Mouse (Mus musculus) intestine, embryonic 16.5 days (tissue): ENCODE measurements at regions not wholly inside any gene's neighbourhood (a gene's known extent, or its start where the extent isn't known, plus 50 kb on each side); places are given as distances from the start of the nearest gene placed in this dataset.

Experiments used
- ATAC-seq: fragments of 200-750 bp; cut with Nextera tagmentation; 2 replicates; pipeline ENCODE4 v1.8.0; 2017; ENCODE audit warnings: moderate TSS enrichment, moderate library complexity
- H3K27ac ChIP-seq: fragments of 300-500 bp; sonication (generic); 2 replicates; pipeline ENCODE4 v1.5.1; 2014; ENCODE audit warnings: mild to moderate bottlenecking, low read length
- H3K27me3 ChIP-seq: fragments of 300-500 bp; sonication (generic); replicated peaks from 2 replicates; pipeline ENCODE4 v1.6.1; 2014; ENCODE audit warnings: low read length, control low read depth, mixed read lengths; ENCODE audit not compliant: control insufficient read depth, insufficient read depth
- H3K36me3 ChIP-seq: fragments of 300-500 bp; sonication (generic); 2 replicates; pipeline ENCODE4 v1.6.1; 2014; ENCODE audit warnings: low read length, control low read depth; ENCODE audit not compliant: control insufficient read depth, insufficient read depth
- H3K4me1 ChIP-seq: fragments of 300-500 bp; sonication (generic); 2 replicates; pipeline ENCODE4 v1.6.1; 2014; ENCODE audit warnings: low read length, control low read depth, mixed read lengths; ENCODE audit not compliant: control insufficient read depth, insufficient read depth
- H3K4me2 ChIP-seq: fragments of 300-500 bp; sonication (generic); 2 replicates; pipeline ENCODE4 v1.6.1; 2014; ENCODE audit warnings: low read depth, low read length, control low read depth
- H3K4me3 ChIP-seq: fragments of 300-500 bp; sonication (generic); 2 replicates; pipeline ENCODE4 v1.5.1; 2014; ENCODE audit warnings: mild to moderate bottlenecking, low read length
- H3K9ac ChIP-seq: fragments of 300-500 bp; sonication (generic); 2 replicates; pipeline ENCODE4 v1.6.1; 2014; ENCODE audit warnings: low read depth, low read length
- H3K9me3 ChIP-seq: fragments of 300-500 bp; sonication (generic); 2 replicates; pipeline ENCODE4 v1.6.1; 2016; ENCODE audit warnings: low read length, control low read depth; ENCODE audit not compliant: control insufficient read depth
- WGBS: fragments of 180-500 bp; shearing (Covaris S2); extraction: QIAGEN DNeasy Blood & Tissue Kit; methylation state at CpG from one replicate; pipeline ENCODE4 v1.1.7; 2014; 5-methylcytosine and 5-hydroxymethylcytosine counted together

DNA sequence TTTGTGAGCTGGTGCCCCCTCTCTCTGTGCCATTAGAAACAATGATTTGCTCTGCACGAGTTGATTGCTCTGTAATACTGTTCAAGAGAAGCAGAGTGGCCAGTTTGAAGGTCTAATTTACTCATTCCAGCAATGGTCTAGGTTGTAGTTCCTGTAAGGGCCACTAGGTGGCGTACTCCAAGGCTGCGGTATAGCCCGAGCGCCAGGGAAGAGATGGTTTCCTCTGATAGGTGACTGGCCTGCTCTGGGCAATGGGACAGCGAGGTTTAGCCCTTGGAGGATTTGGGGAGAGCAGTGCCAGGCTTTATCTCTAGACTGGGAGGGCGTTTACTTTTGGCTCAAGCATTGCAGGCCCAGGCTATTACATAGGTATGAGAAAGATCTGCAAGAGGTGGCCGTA lies 76.8 kb upstream of the Mki67 start:
- H3K9me3 ChIP-seq = no peaks in the 10 kb centered on the region
- WGBS = 35% methylated on average over 8 of the region's 8 CpGs
- no peaks in the 10 kb centered on the region for H3K36me3 ChIP-seq
- no peaks in the 10 kb centered on the region for H3K27me3 ChIP-seq
- no peak overlapping the region for H3K4me3 ChIP-seq
- H3K9ac ChIP-seq = no peak overlapping the region
- no peak overlapping the region for H3K27ac ChIP-seq
- no peak overlapping the region for H3K4me2 ChIP-seq
- ATAC-seq = no peak
- no peaks in the 10 kb centered on the region for H3K4me1 ChIP-seq

DNA sequence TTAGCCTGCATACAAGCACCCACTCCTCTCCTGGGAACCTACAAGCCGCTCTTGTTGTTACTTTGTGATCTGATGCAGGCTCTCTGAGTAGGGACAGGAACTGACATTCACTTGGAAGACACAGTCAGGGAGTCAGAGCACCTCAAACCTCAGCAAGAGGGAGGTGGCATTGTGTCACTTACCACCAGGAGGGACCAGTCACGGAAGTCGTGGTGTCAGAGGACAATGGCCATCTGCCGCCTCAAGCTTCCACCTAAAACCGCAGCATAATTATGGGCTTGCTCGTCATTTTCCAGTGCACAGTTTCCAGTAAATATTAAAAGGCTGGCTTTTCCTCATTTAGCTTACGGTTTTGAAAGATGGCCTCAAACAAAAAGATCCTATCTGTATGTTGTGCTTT lies 78.1 kb upstream of the Mki67 start:
- H3K4me1 ChIP-seq = no peaks in the 10 kb centered on the region
- WGBS = 50% methylated on average over 7 of the region's 7 CpGs
- H3K36me3 ChIP-seq = no peaks in the 10 kb centered on the region
- no peak overlapping the region for H3K27ac ChIP-seq
- H3K27me3 ChIP-seq = no peaks in the 10 kb centered on the region
- H3K9ac ChIP-seq = no peak overlapping the region
- H3K4me2 ChIP-seq = no peak overlapping the region
- no peak for ATAC-seq
- no peaks in the 10 kb centered on the region for H3K9me3 ChIP-seq
- no peak overlapping the region for H3K4me3 ChIP-seq

DNA sequence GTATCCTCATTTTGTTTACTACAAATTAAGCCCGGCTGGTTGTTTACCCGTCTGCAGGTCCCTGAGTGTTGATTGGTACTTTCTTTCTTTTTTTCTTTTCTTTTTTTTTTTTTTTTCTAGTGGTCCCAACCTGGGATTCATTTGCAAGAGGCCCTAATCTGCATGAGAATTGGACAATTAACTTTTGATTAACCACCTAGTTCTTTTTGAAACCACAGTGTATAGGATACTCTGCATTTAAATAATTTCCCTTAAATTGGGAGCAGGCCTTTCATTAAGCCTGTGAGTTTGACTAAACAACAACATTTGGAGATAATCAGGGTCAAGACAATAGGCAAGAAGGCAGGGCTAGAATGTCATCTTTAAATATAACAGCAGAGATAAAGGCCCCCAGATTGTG lies 78.5 kb upstream of the Mki67 start:
- H3K9me3 ChIP-seq = no peaks in the 10 kb centered on the region
- 73% methylated on average over 2 of the region's 2 CpGs for WGBS
- H3K27ac ChIP-seq = no peak overlapping the region
- H3K9ac ChIP-seq = no peak overlapping the region
- no peak overlapping the region for H3K4me2 ChIP-seq
- H3K4me3 ChIP-seq = no peak overlapping the region
- no peaks in the 10 kb centered on the region for H3K27me3 ChIP-seq
- ATAC-seq = no peak
- no peaks in the 10 kb centered on the region for H3K4me1 ChIP-seq
- H3K36me3 ChIP-seq = no peaks in the 10 kb centered on the region

DNA sequence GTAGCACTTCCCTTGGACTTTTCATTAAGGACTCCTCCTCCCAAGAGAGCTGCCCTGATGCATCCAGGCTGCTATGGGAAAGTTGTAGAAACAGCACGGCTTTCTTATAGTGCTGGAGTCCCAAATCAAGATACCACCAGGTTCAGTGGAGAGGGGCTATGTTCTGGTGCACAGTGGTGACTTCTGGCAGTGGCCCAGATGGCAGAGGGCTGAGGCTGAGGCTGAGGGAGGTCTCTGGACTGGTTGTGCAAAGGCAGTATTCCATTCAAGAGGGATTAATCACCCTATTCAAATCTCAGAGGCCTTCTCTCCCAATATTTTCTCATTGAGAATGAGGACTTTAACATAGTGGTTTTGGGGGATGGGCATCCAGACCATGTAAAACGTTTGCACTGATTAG lies 82.3 kb upstream of the Mki67 start:
- H3K36me3 ChIP-seq = no peaks in the 10 kb centered on the region
- no peaks in the 10 kb centered on the region for H3K4me1 ChIP-seq
- H3K27me3 ChIP-seq = no peaks in the 10 kb centered on the region
- H3K4me2 ChIP-seq = no peak overlapping the region
- H3K9me3 ChIP-seq = no peaks in the 10 kb centered on the region
- no peak overlapping the region for H3K27ac ChIP-seq
- H3K9ac ChIP-seq = no peak overlapping the region
- no peak for ATAC-seq
- WGBS = 47% methylated on average over 2 of the region's 2 CpGs
- H3K4me3 ChIP-seq = no peak overlapping the region

DNA sequence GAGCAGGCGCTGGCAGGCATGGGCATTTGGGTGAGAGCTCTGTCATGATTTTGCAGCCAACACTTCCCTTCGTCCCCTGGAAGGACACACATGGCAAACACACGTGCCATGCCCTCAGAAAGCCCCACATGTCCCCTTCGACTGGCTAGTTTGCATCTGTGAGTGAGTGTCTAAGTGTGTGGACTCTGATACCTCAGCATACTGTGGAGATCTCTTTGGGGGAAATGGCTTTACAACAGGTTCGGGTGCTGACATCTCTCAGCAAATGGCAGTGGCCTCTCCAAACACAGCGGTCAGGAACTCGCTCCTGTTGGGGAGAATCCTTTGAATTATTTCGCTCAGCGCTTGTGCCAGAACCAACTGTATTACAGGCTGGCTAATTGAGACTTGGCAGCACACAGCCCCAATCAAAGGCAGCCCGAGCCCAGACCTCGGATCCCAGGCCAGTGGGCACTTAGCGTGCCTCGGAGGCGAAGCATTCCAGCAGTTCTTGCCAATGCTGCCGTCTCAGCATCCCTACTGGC lies 86.5 kb upstream of the Mki67 start:
- no peaks in the 10 kb centered on the region for H3K36me3 ChIP-seq
- H3K9me3 ChIP-seq = no peaks in the 10 kb centered on the region
- H3K4me2 ChIP-seq = no peak overlapping the region
- ATAC-seq = no peak
- H3K27me3 ChIP-seq = no peaks in the 10 kb centered on the region
- no peak overlapping the region for H3K9ac ChIP-seq
- no peak overlapping the region for H3K27ac ChIP-seq
- H3K4me3 ChIP-seq = no peak overlapping the region
- H3K4me1 ChIP-seq = no peaks in the 10 kb centered on the region
- WGBS = 87% methylated on average over 15 of the region's 15 CpGs

DNA sequence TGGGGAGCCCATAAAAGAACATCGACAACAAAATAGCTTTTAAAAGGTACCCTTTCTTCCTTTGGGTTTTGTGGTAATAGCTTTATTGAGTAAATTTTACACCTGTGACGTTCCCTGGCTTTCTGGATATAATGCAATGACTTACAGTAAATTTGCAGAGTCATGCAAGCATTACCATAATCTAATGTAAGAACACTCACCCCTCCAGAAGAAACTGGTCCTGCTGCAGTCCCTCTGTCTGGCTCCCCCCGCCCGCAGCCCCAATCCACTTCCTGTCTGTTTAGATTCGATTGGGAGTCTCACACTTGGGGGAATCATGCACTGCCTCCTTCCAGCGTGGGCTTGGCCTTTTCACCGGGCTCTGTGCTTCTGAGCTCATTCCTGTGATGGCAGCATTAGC lies 88.6 kb upstream of the Mki67 start:
- ATAC-seq = no peak
- 46% methylated on average over 7 of the region's 7 CpGs for WGBS
- H3K4me1 ChIP-seq = no peaks in the 10 kb centered on the region

DNA sequence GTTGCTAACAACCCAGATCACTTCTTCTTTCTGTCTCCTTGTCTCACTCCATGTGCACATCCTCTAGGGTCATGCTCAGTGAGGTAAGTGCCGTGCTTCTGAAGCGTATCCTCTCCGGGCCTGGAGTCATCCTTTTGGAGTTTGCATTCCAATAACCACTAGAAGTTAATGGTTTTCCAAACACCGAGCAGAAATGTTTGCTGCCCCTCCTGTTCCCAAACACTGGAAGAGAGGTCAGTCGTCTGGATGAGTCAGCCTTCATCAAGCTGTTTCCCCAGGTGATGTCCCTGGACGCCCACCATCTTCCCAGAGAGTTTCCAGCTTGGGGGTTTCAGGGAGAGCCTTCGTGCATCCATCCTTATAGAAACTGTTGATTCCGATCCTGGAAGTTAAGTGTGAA lies 90.0 kb upstream of the Mki67 start:
- no peak overlapping the region for H3K27ac ChIP-seq
- H3K9me3 ChIP-seq = no peaks in the 10 kb centered on the region
- no peak overlapping the region for H3K4me3 ChIP-seq
- H3K4me2 ChIP-seq = no peak overlapping the region
- no peaks in the 10 kb centered on the region for H3K36me3 ChIP-seq
- H3K9ac ChIP-seq = no peak overlapping the region
- H3K4me1 ChIP-seq = no peaks in the 10 kb centered on the region
- no peaks in the 10 kb centered on the region for H3K27me3 ChIP-seq
- ATAC-seq = no peak
- WGBS = 65% methylated on average over 8 of the region's 8 CpGs

More for the DNA sequence above, 88.6 kb upstream of the Mki67 start:
- Histone ChIP-seq H3K9me3 (no peaks in the 10 kb centered on the region), H3K4me2 (no peak overlapping the region), H3K36me3 (no peaks in the 10 kb centered on the region), H3K27me3 (no peaks in the 10 kb centered on the region), H3K9ac (no peak overlapping the region), H3K4me3 (no peak overlapping the region), H3K27ac (no peak overlapping the region)

DNA sequence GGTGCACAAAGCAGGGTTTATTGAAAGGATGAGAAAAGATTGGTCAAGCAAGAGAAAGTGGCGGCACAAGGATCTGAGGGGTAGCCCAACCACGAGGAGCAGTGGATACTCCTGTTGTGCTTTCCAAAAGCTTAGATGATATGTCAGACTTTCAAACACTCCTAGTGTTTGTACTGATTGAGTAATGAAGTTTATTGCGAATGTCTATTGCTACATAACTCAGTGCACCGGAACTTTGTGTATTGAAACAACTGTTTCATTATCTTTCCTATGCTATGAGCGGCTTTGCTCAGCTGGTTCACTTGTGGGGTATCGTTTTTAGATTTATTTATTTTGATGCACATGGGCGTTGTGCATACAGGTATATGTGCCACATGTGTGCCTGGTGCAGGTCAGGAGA lies 90.5 kb upstream of the Mki67 start:
- no peaks in the 10 kb centered on the region for H3K4me1 ChIP-seq
- WGBS = 89% methylated on average over 7 of the region's 7 CpGs
- H3K9ac ChIP-seq = no peak overlapping the region
- no peaks in the 10 kb centered on the region for H3K36me3 ChIP-seq
- H3K27ac ChIP-seq = no peak overlapping the region
- H3K27me3 ChIP-seq = no peaks in the 10 kb centered on the region
- no peaks in the 10 kb centered on the region for H3K9me3 ChIP-seq
- H3K4me3 ChIP-seq = no peak overlapping the region
- ATAC-seq = no peak
- H3K4me2 ChIP-seq = no peak overlapping the region

DNA sequence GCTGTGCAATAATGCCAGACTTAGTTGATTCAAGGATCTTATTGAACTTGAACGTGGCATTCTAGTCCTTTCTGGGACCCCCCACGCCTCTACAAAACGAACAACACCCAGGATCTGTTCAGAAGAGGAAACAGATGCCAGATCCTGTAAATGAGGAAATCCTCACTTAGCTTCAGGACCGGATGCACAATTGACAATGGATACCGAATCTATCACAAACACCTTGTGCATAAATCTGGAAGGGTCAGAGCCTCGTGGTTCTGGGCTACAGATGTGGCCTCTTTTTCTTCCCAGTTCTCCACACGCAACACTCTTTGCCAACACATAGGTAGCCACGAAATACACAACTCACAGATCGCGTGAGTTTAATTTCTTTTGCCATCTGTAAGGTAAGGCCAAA lies 93.0 kb upstream of the Mki67 start:
- H3K9ac ChIP-seq = no peak overlapping the region
- no peak for ATAC-seq
- no peak overlapping the region for H3K4me3 ChIP-seq
- H3K27ac ChIP-seq = no peak overlapping the region
- H3K4me2 ChIP-seq = no peak overlapping the region
- 66% methylated on average over 10 of the region's 10 CpGs for WGBS
- no peaks in the 10 kb centered on the region for H3K4me1 ChIP-seq
- H3K27me3 ChIP-seq = no peaks in the 10 kb centered on the region
- H3K36me3 ChIP-seq = no peaks in the 10 kb centered on the region
- no peaks in the 10 kb centered on the region for H3K9me3 ChIP-seq

DNA sequence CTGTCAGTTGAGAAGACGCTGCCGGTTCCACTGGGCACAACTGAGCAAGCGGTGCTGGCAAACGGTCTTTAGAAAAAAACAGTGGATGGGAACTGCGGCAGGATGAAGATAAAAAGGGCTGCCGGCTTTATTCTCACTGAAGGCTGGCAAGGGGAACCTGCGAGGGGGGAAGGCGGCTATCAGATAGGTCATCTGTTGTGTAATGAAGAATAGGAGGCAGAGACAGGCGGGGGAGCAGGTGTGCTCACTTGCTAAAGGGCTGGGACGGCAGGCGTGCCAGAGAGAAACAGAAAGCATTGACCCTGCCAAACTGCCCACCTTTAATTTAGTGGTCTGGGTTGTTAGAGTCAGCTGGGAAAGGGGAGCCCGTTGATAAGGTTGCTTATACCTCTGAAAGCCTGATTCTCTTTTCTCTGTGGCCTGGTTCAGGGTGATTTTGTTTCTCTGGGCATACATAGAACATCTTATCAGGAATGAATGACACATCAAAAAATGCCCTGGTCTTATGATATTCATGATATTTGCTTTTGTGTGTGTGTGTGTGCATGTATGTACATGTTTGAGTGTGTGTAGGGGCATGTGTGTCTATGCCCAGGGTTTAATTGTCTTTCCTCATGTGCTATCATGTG lies 93.7 kb upstream of the Mki67 start:
- Histone ChIP-seq H3K9me3 (no peaks in the 10 kb centered on the region), H3K36me3 (no peaks in the 10 kb centered on the region), H3K9ac (no peak overlapping the region), H3K4me1 (no peaks in the 10 kb centered on the region), H3K4me2 (no peak overlapping the region), H3K27me3 (no peaks in the 10 kb centered on the region), H3K4me3 (no peak overlapping the region), H3K27ac (no peak overlapping the region)
- 42% methylated on average over 12 of the region's 12 CpGs for WGBS
- ATAC-seq = no peak
